Mouse (Mus musculus): Measurements from ENCODE around the gene Oaz3. TPM values are rescaled to one million over a fixed set of nuclear protein-coding genes. Genes with fewer than 3 reads are reported as not detected.

Oaz3 gene
- 0.23 and 0.38 TPM in 2 replicates for polyA plus RNA-seq (2015; fragmentation: Nextera tagmentation; extraction: Ambion mirVana)

DNA sequence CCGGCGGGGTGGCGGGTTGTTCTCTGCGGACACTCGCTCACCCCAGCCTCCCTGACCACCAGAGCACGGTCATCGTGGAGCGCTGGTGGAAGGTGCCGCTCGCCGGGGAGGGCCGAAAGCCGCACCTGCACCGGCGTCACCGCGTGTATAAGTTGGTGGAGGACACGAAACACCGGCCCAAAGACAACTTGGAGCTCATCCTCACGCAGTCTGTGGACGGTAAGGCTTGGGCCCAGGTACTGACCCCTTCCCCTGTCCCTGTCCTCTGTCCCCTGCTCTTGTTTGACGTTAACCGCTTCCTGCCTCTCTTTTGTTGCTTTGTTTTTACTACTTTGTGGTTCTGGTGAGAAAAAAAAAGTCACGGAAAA, at the start of gene Oaz3:
Oaz3 (minus strand) TSS at position 319 of the 368 bp plus-strand sequence.
- Histone ChIP-seq H3K9ac (peak within 1 kb of the TSS; percentile 96), H3K4me3 (peak within 1 kb of the TSS; percentile 95), H3K9me3 (replicated peaks) (no peaks in the 10 kb centered on the region), H3K4me1 (replicated peaks) (peaks cover 5% of the 10 kb centered on the region), H3K36me3 (peaks cover 36% of the 10 kb centered on the region), H3K27ac (peak within 1 kb of the TSS; percentile 82), H3K27me3 (peaks cover 10% of the 10 kb centered on the region), H3K4me2 (peak within 1 kb of the TSS; percentile 76)
- 2% methylated on average over 24 of the region's 24 CpGs for WGBS
- ATAC-seq (replicated peaks; ENCODE audit: insufficient number of reproducible peaks, insufficient read depth, low FRiP score, low read depth) = peak; percentile 45; the same call in 1 of the 2 replicates

DNA sequence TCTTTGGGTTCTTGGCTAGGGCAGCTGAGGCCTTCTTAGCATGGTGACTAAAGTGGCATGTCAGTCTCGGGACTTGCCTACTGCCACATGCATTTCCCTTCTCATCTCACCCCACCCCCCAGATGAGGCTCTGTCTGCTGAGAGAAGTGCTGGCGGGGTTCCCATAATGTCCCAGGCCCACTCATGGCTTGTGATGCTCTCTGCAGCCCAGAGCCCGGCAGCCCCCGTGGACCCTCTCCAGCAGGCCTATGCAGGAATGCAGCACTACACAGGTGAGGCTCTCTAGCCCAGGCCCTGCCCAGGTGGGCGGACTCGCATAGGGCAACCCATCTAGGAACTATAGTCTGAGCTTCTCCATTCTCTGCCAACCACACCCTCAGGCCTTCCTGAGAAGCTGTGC, 43.9 kb upstream of the Oaz3 start:
- no peak overlapping the region for H3K27ac ChIP-seq
- no peak overlapping the region for H3K9ac ChIP-seq
- no peaks in the 10 kb centered on the region for H3K36me3 ChIP-seq
- no peaks in the 10 kb centered on the region for H3K27me3 ChIP-seq
- ATAC-seq (replicated peaks; ENCODE audit: insufficient number of reproducible peaks, insufficient read depth, low FRiP score, low read depth) = no peak
- no peak overlapping the region for H3K4me2 ChIP-seq
- H3K4me3 ChIP-seq = no peak overlapping the region
- H3K4me1 ChIP-seq (replicated peaks) = peaks cover 16% of the 10 kb centered on the region
- H3K9me3 ChIP-seq (replicated peaks) = no peaks in the 10 kb centered on the region
- WGBS = 47% methylated on average over 6 of the region's 6 CpGs

GRCm38 (mm10) chr3:94485922-94486321, 42.2 kb upstream of the Oaz3 start:
- ATAC-seq (replicated peaks; ENCODE audit: insufficient number of reproducible peaks, insufficient read depth, low FRiP score, low read depth) = no peak
- no peak overlapping the region for H3K4me3 ChIP-seq
- H3K9ac ChIP-seq = no peak overlapping the region
- H3K36me3 ChIP-seq = no peaks in the 10 kb centered on the region
- H3K4me2 ChIP-seq = no peak overlapping the region
- no peaks in the 10 kb centered on the region for H3K9me3 ChIP-seq (replicated peaks)
- H3K4me1 ChIP-seq (replicated peaks) = peaks cover 21% of the 10 kb centered on the region
- peaks cover 9% of the 10 kb centered on the region for H3K27me3 ChIP-seq
- WGBS = 66% methylated on average over 7 of the region's 7 CpGs
- H3K27ac ChIP-seq = no peak overlapping the region

- ATAC-seq (replicated peaks; ENCODE audit: insufficient number of reproducible peaks, insufficient read depth, low FRiP score, low read depth) = no peak; the same call in 1 of the 2 replicates
- no peaks in the 10 kb centered on the region for H3K9me3 ChIP-seq (replicated peaks)
- no peaks in the 10 kb centered on the region for H3K36me3 ChIP-seq
- 32% methylated on average over 20 of the region's 20 CpGs for WGBS
- H3K4me3 ChIP-seq = no peak overlapping the region
- peaks cover 21% of the 10 kb centered on the region for H3K4me1 ChIP-seq (replicated peaks)
- no peak overlapping the region for H3K27ac ChIP-seq
- peaks cover 28% of the 10 kb centered on the region for H3K27me3 ChIP-seq
- H3K4me2 ChIP-seq = no peak overlapping the region
- H3K9ac ChIP-seq = no peak overlapping the region
Observed at GRCm38 (mm10) chr3:94483790-94484439, 40.2 kb upstream of the Oaz3 start.

DNA sequence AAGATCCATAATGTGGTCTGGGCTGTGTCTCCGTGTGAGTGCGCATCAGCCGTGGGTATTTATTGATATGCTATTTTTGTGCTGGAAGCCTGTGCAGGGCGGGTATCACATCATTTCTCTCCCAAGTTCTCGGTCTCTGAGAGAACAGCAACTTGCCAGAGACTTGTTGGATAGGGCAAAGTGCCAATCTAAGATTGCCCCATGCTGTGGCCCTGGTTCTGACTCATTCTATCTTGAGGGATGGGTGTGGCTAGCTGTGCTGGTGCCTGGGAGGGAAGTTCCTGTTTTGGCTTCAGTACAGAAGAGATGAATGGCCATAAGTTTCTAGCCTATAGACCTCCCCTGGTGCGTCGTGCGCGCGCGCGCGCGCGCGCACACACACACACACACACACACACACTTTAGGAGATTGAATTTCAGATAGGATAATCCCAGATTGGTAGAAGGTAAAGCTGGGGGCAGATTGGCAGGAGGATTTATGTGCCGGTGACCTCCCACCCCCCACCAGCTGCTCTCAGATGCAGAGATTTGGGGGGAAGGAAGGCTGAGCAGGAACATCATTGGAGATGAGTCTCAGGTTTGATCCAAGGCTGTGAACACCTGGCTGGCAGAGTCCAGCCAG, 39.2 kb upstream of the Oaz3 start:
- H3K27ac ChIP-seq = no peak overlapping the region
- no peak for ATAC-seq (replicated peaks; ENCODE audit: insufficient number of reproducible peaks, insufficient read depth, low FRiP score, low read depth)
- H3K4me3 ChIP-seq = no peak overlapping the region
- peaks cover 35% of the 10 kb centered on the region for H3K27me3 ChIP-seq
- no peak overlapping the region for H3K4me2 ChIP-seq
- 74% methylated on average over 17 of the region's 17 CpGs for WGBS
- H3K9me3 ChIP-seq (replicated peaks) = no peaks in the 10 kb centered on the region
- H3K9ac ChIP-seq = no peak overlapping the region
- peaks cover 23% of the 10 kb centered on the region for H3K4me1 ChIP-seq (replicated peaks)
- H3K36me3 ChIP-seq = no peaks in the 10 kb centered on the region

- ATAC-seq (replicated peaks; ENCODE audit: insufficient number of reproducible peaks, insufficient read depth, low FRiP score, low read depth) = no peak
- H3K4me1 ChIP-seq (replicated peaks) = peaks cover 14% of the 10 kb centered on the region
- no peak overlapping the region for H3K4me3 ChIP-seq
- no peak overlapping the region for H3K9ac ChIP-seq
- no peak overlapping the region for H3K27ac ChIP-seq
- H3K27me3 ChIP-seq = peaks cover 35% of the 10 kb centered on the region
- H3K9me3 ChIP-seq (replicated peaks) = no peaks in the 10 kb centered on the region
- no peak overlapping the region for H3K4me2 ChIP-seq
- H3K36me3 ChIP-seq = no peaks in the 10 kb centered on the region
- 53% methylated on average over 4 of the region's 4 CpGs for WGBS
Observed at GRCm38 (mm10) chr3:94481429-94481828, 37.7 kb upstream of the Oaz3 start.

GRCm38 (mm10) chr3:94480291-94480884, 36.7 kb upstream of the Oaz3 start, which contains the start of gene Riiad1:
Gene Riiad1, minus strand, starts transcription at chr3:94480341.
- H3K4me2 ChIP-seq = peak within 1 kb of the TSS; percentile 54
- no peak within 1 kb of the TSS for H3K9ac ChIP-seq
- peak within 1 kb of the TSS; percentile 20 for H3K4me3 ChIP-seq
- 12% methylated on average over 16 of the region's 16 CpGs for WGBS
- H3K4me1 ChIP-seq (replicated peaks) = peaks cover 14% of the 10 kb centered on the region
- no peaks in the 10 kb centered on the region for H3K9me3 ChIP-seq (replicated peaks)
- H3K27ac ChIP-seq = no peak within 1 kb of the TSS
- H3K27me3 ChIP-seq = peaks cover 35% of the 10 kb centered on the region
- no peaks in the 10 kb centered on the region for H3K36me3 ChIP-seq
- ATAC-seq (replicated peaks; ENCODE audit: insufficient number of reproducible peaks, insufficient read depth, low FRiP score, low read depth) = no peak

GRCm38 (mm10) chr3:94479564-94479963, 35.8 kb upstream of the Oaz3 start:
- no peak overlapping the region for H3K27ac ChIP-seq
- H3K36me3 ChIP-seq = no peaks in the 10 kb centered on the region
- peaks cover 14% of the 10 kb centered on the region for H3K4me1 ChIP-seq (replicated peaks)
- 7% methylated on average over 11 of the region's 11 CpGs for WGBS
- H3K27me3 ChIP-seq = peaks cover 35% of the 10 kb centered on the region
- peak overlapping the region; percentile 20 for H3K4me3 ChIP-seq
- H3K9ac ChIP-seq = no peak overlapping the region
- peak overlapping the region; percentile 54 for H3K4me2 ChIP-seq
- H3K9me3 ChIP-seq (replicated peaks) = no peaks in the 10 kb centered on the region
- no peak for ATAC-seq (replicated peaks; ENCODE audit: insufficient number of reproducible peaks, insufficient read depth, low FRiP score, low read depth)

- Histone ChIP-seq H3K4me3 (no peak overlapping the region), H3K9ac (no peak overlapping the region), H3K36me3 (no peaks in the 10 kb centered on the region), H3K4me1 (replicated peaks) (peaks cover 21% of the 10 kb centered on the region), H3K9me3 (replicated peaks) (no peaks in the 10 kb centered on the region), H3K27ac (no peak overlapping the region), H3K4me2 (no peak overlapping the region), H3K27me3 (peaks cover 35% of the 10 kb centered on the region)
- ATAC-seq (replicated peaks; ENCODE audit: insufficient number of reproducible peaks, insufficient read depth, low FRiP score, low read depth) = no peak
- 18% methylated on average over 9 of the region's 9 CpGs for WGBS
Observed at GRCm38 (mm10) chr3:94478591-94479169, 35.0 kb upstream of the Oaz3 start.

- 2% methylated on average over 14 of the region's 14 CpGs for WGBS
- no peaks in the 10 kb centered on the region for H3K36me3 ChIP-seq
- H3K4me3 ChIP-seq = no peak within 1 kb of the TSS
- peaks cover 35% of the 10 kb centered on the region for H3K27me3 ChIP-seq
- no peaks in the 10 kb centered on the region for H3K9me3 ChIP-seq (replicated peaks)
- H3K9ac ChIP-seq = no peak within 1 kb of the TSS
- H3K27ac ChIP-seq = no peak within 1 kb of the TSS
- H3K4me1 ChIP-seq (replicated peaks) = peaks cover 23% of the 10 kb centered on the region
- ATAC-seq (replicated peaks; ENCODE audit: insufficient number of reproducible peaks, insufficient read depth, low FRiP score, low read depth) = no peak; the same call in 1 of the 2 replicates
- no peak within 1 kb of the TSS for H3K4me2 ChIP-seq
Observed at GRCm38 (mm10) chr3:94477981-94478422, 34.3 kb upstream of the Oaz3 start, which contains the start of gene Celf3. Gene Celf3, plus strand, starts transcription at chr3:94478295.

DNA sequence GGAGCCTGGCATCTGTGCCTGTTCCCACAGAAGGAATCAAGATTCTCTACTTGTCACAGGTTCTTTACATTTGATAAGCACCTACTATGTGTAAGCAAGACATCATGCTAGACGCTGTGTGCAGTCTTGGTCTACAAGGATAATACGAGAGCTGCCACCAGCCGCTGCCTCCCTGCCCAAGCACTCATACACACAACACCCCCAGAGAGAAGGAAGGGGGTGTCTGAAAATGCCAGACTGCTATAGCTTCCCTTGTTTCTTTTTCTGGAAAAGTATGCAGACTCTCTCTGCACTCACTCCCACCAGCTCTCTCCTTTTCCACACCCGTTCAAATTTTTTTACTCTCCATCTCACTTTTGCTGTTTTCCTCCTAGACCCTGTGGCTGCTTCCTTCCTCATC, 33.7 kb upstream of the Oaz3 start:
- Histone ChIP-seq H3K4me1 (replicated peaks) (peaks cover 23% of the 10 kb centered on the region), H3K36me3 (no peaks in the 10 kb centered on the region), H3K9me3 (replicated peaks) (no peaks in the 10 kb centered on the region), H3K27me3 (peaks cover 35% of the 10 kb centered on the region), H3K4me3 (no peak overlapping the region), H3K27ac (no peak overlapping the region), H3K9ac (no peak overlapping the region), H3K4me2 (no peak overlapping the region)
- no peak for ATAC-seq (replicated peaks; ENCODE audit: insufficient number of reproducible peaks, insufficient read depth, low FRiP score, low read depth)
- WGBS = 52% methylated on average over 4 of the region's 4 CpGs

All from heart, embryonic 15.5 days (tissue).